Mouse (Mus musculus) heart, postnatal 0 days (tissue): ENCODE data around the gene Vmn1r142. TPM values are rescaled to one million over a fixed set of nuclear protein-coding genes. Genes with fewer than 3 reads are reported as not detected.
"Not testable (repeated sequence)": the region's sequence is repeated elsewhere in the genome, so short reads cannot be mapped to it uniquely, and the experiment has no call there.

ENCODE experiments used
- ATAC-seq: fragments of 200-750 bp; cut with Nextera tagmentation; 2 replicates; pipeline ENCODE4 v1.8.0; 2017; ENCODE audit warnings: low read depth, moderate number of reproducible peaks, moderate library complexity; ENCODE audit not compliant: insufficient read depth
- DNase-seq: peaks from one replicate; pipeline ENCODE4 v3.0.0-alpha.2; 2016; ENCODE audit warnings: low spot score
- H3K27ac ChIP-seq: fragments of 300-500 bp; sonication (generic); 2 replicates; pipeline ENCODE4 v1.5.1; 2014; ENCODE audit warnings: low read depth, mild to moderate bottlenecking
- H3K27me3 ChIP-seq: fragments of 300-500 bp; sonication (generic); 2 replicates; pipeline ENCODE4 v1.6.1; 2014; ENCODE audit warnings: low read length, mixed read lengths; ENCODE audit not compliant: control insufficient read depth, insufficient read depth
- H3K36me3 ChIP-seq: fragments of 300-500 bp; sonication (generic); replicated peaks from 2 replicates; pipeline ENCODE4 v1.6.1; 2014; ENCODE audit warnings: low read length, mixed read lengths; ENCODE audit not compliant: control insufficient read depth, insufficient read depth
- H3K4me1 ChIP-seq: fragments of 300-500 bp; sonication (generic); 2 replicates; pipeline ENCODE4 v1.6.1; 2014; ENCODE audit warnings: antibody characterized with exemption; ENCODE audit not compliant: control insufficient read depth, insufficient read depth
- H3K4me2 ChIP-seq: fragments of 300-500 bp; sonication (generic); 2 replicates; pipeline ENCODE4 v1.6.1; 2014; ENCODE audit warnings: low read depth, mild to moderate bottlenecking, low read length, moderate library complexity
- H3K4me3 ChIP-seq: fragments of 300-500 bp; sonication (generic); 2 replicates; pipeline ENCODE4 v1.5.1; 2014; ENCODE audit warnings: low read depth, low read length
- H3K9ac ChIP-seq: fragments of 300-500 bp; sonication (generic); replicated peaks from 2 replicates; pipeline ENCODE4 v1.6.1; 2014; ENCODE audit warnings: low read depth, low read length, mixed read lengths
- H3K9me3 ChIP-seq: fragments of 300-500 bp; sonication (generic); replicated peaks from 2 replicates; pipeline ENCODE4 v1.6.1; 2016; ENCODE audit warnings: low read length; ENCODE audit not compliant: control insufficient read depth
- WGBS: fragments of 180-500 bp; shearing (Covaris S2); extraction: QIAGEN DNeasy Blood & Tissue Kit; methylation state at CpG from one replicate; pipeline ENCODE4 v1.1.7; 2014; 5-methylcytosine and 5-hydroxymethylcytosine counted together
- polyA plus RNA-seq: library from polyadenylated mRNA; unstranded; fragments of >200 nt; fragmentation: Nextera tagmentation; extraction: Ambion mirVana; gene quantifications from 2 replicates; pipeline ENCODE4 v1.2.1, GENCODE M21; 2015
- total RNA-seq: library from RNA; depleted of rRNA; stranded (reverse); fragments of >200 nt; gene quantifications from 2 replicates; pipeline ENCODE4 v1.2.3, GENCODE M21; 2014; ENCODE audit warnings: low replicate concordance; rRNA removed

Gene Vmn1r142
- total RNA-seq (not detected in 2 replicates), polyA plus RNA-seq (not detected in 2 replicates)

DNA sequence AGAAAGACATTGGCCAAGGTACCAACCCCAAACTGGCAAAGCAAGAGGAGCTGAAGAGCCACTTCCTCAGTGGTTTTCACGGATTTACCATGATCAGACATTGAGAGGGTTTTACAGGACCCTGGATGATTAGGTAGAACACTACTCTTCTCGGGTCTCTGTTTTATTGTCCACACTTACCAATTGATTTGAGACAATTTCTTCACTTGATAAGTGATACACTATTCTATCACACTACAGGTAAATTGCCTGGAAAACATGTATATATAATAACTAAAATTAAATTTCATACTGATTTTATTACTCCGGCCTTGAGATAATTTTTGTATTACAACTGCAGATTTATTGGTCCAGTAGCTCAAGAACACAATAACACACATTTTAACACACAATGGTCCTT lies at the start of gene Vmn1r142:
TSS of gene Vmn1r142 (minus strand) at position 101 of the 400 bp plus-strand sequence.
- H3K36me3 ChIP-seq, H3K4me2 ChIP-seq, H3K9ac ChIP-seq, H3K9me3 ChIP-seq, ATAC-seq, DNase-seq, H3K4me3 ChIP-seq, H3K27me3 ChIP-seq, H3K4me1 ChIP-seq, H3K27ac ChIP-seq: not testable (repeated sequence)
- no CpG with 5 or more reads among the region's 3 CpGs for WGBS

DNA sequence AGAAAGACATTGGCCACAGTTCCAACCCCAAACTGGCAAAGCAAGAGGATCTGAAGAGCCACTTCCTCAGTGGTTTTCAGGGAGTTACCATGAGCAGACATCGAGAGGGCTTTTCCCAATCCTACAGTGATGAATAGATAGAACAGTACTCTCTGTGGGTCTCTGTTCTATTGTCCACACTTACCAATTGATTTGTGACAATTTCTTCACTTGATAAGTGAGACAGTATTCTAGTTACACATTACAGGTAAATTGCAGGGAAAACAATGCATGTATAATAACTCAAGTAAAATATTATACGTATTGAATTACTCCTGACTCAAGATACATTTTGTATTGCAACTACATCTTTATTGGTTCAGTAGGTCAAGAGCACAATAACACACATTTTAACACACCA lies 37.3 kb upstream of the Vmn1r142 start, which contains the start of gene Gm8653:
TSS of gene Gm8653 (minus strand) at position 101 of the 400 bp plus-strand sequence.
- not testable (repeated sequence) for H3K4me2 ChIP-seq, H3K27me3 ChIP-seq, H3K27ac ChIP-seq, ATAC-seq, H3K9me3 ChIP-seq, H3K4me3 ChIP-seq, H3K9ac ChIP-seq, H3K4me1 ChIP-seq, H3K36me3 ChIP-seq, DNase-seq
- WGBS, result no CpG with 5 or more reads among the region's 2 CpGs

DNA sequence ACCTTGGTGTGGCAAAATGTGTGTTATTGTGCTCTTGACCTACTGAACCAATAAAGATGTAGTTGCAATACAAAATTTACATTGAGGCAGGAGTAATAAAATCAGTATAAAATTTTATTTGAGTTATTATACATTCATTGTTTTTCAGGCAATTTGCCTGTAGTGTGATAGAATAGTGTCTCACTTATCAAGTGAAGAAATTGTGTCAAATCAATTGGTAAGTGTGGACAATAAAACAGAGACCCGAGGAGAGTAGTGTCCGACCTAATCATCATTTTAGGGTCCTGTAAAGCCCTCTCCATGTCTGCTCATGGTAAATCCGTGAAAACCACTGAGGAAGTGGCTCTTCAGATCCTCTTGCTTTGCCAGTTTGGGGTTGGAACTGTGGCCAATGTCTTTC lies 25.2 kb upstream of the Vmn1r142 start, which contains the start of gene Vmn1r143:
TSS of gene Vmn1r143 (plus strand) at position 301 of the 400 bp plus-strand sequence.
- H3K9me3 ChIP-seq, H3K4me1 ChIP-seq, H3K9ac ChIP-seq, ATAC-seq, H3K27ac ChIP-seq, H3K36me3 ChIP-seq, DNase-seq, H3K27me3 ChIP-seq, H3K4me3 ChIP-seq, H3K4me2 ChIP-seq: not testable (repeated sequence)
- WGBS, result no CpG with 5 or more reads among the region's 3 CpGs

DNA sequence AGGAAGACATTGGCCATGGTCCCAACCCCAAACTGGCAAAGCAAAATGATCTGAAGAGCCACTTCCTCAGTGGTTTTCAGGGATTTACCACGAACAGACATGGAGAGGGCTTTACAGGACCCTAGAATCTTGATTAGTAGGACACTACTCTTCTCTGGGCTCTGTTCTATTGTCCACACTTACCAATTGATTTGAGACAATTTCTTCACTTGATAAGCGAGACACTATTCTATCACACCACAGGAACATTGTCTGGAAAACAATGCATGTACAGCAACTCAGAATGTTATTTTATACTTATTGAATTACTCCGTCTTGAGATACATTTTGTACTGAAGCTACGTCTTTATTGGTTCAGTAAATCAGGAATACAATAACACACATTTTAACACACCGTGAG lies 29.2 kb downstream of the Vmn1r142 start, which contains the start of gene Gm10666:
TSS of gene Gm10666 (minus strand) at position 101 of the 400 bp plus-strand sequence.
- no CpG with 5 or more reads among the region's 5 CpGs for WGBS
- not testable (repeated sequence) for H3K27me3 ChIP-seq, H3K4me3 ChIP-seq, H3K36me3 ChIP-seq, H3K4me1 ChIP-seq, H3K9ac ChIP-seq, H3K9me3 ChIP-seq, DNase-seq, H3K27ac ChIP-seq, ATAC-seq, H3K4me2 ChIP-seq

DNA sequence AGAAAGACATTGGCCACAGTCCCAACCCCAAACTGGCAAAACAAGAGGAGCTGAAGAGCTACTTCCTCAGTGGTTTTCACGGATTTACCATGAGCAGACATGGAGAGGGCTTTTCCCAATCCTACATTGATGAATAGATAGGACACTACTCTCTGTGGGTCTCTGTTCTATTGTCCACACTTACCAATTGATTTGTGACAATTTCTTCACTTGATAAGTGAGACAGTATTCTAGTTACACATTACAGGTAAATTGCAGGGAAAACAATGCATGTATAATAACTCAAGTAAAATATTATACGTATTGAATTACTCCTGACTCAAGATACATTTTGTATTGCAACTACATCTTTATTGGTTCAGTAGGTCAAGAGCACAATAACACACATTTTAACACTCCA lies 45.7 kb downstream of the Vmn1r142 start, which contains the start of gene Gm16451:
TSS of gene Gm16451 (minus strand) at position 101 of the 400 bp plus-strand sequence.
- no CpG with 5 or more reads among the region's 2 CpGs for WGBS
- not testable (repeated sequence) for H3K4me2 ChIP-seq, DNase-seq, H3K4me1 ChIP-seq, H3K27me3 ChIP-seq, H3K27ac ChIP-seq, H3K9me3 ChIP-seq, H3K36me3 ChIP-seq, ATAC-seq, H3K9ac ChIP-seq, H3K4me3 ChIP-seq

Other genes starting within 250 kb of the Vmn1r142 start
- gene Gm5891, start 242.7 kb downstream of the Vmn1r142 start, total RNA-seq, result not detected in 2 replicates
- not detected in 2 replicates for gene Gm5891, start 242.7 kb downstream of the Vmn1r142 start, polyA plus RNA-seq
- not detected in 2 replicates for gene Vmn1r137, start 169.4 kb downstream of the Vmn1r142 start, total RNA-seq
- not detected in 2 replicates for gene Vmn1r137, start 169.4 kb downstream of the Vmn1r142 start, polyA plus RNA-seq
- gene Vmn1r138, start 135.1 kb downstream of the Vmn1r142 start, total RNA-seq, result not detected in 2 replicates
- not detected in 2 replicates for gene Vmn1r138, start 135.1 kb downstream of the Vmn1r142 start, polyA plus RNA-seq
- gene Gm6176, start 107.7 kb downstream of the Vmn1r142 start, total RNA-seq, result not detected in 2 replicates
- gene Gm6176, start 107.7 kb downstream of the Vmn1r142 start, polyA plus RNA-seq, result not detected in 2 replicates
- gene Vmn1r139, start 95.0 kb downstream of the Vmn1r142 start, total RNA-seq, result not detected in 2 replicates
- not detected in 2 replicates for gene Vmn1r139, start 95.0 kb downstream of the Vmn1r142 start, polyA plus RNA-seq
- gene Gm16451, start 45.8 kb downstream of the Vmn1r142 start, total RNA-seq, result not detected in 2 replicates
- not detected in 2 replicates for gene Gm16451, start 45.8 kb downstream of the Vmn1r142 start, polyA plus RNA-seq
- gene Gm10666, start 29.3 kb downstream of the Vmn1r142 start, total RNA-seq, result not detected in 2 replicates
- gene Gm10666, start 29.3 kb downstream of the Vmn1r142 start, polyA plus RNA-seq, result not detected in 2 replicates
- not detected in 2 replicates for gene Vmn1r143, start 25.3 kb upstream of the Vmn1r142 start, total RNA-seq
- not detected in 2 replicates for gene Vmn1r143, start 25.3 kb upstream of the Vmn1r142 start, polyA plus RNA-seq
- not detected in 2 replicates for gene Gm8653, start 37.2 kb upstream of the Vmn1r142 start, total RNA-seq
- gene Gm8653, start 37.2 kb upstream of the Vmn1r142 start, polyA plus RNA-seq, result not detected in 2 replicates
- not detected in 2 replicates for gene Gm8453, start 65.4 kb upstream of the Vmn1r142 start, total RNA-seq
- gene Gm8453, start 65.4 kb upstream of the Vmn1r142 start, polyA plus RNA-seq, result not detected in 2 replicates
- gene Gm4187, start 165.7 kb upstream of the Vmn1r142 start, total RNA-seq, result not detected in 2 replicates
- gene Gm4187, start 165.7 kb upstream of the Vmn1r142 start, polyA plus RNA-seq, result not detected in 2 replicates
- gene Gm8660, start 207.0 kb upstream of the Vmn1r142 start, total RNA-seq, result not detected in 2 replicates
- not detected in 2 replicates for gene Gm8660, start 207.0 kb upstream of the Vmn1r142 start, polyA plus RNA-seq
- not detected in 2 replicates for gene Vmn1r148, start 249.5 kb upstream of the Vmn1r142 start, total RNA-seq
- not detected in 2 replicates for gene Vmn1r148, start 249.5 kb upstream of the Vmn1r142 start, polyA plus RNA-seq